Mouse (Mus musculus): Measurements from ENCODE around the gene Nlgn2. TPM values are rescaled to one million over a fixed set of nuclear protein-coding genes. Genes with fewer than 3 reads are reported as not detected.

Nlgn2 gene
- total and polyA plus RNA-seq, 3 experiments: 14.6 to 55.0 (median 21.8) TPM

DNA sequence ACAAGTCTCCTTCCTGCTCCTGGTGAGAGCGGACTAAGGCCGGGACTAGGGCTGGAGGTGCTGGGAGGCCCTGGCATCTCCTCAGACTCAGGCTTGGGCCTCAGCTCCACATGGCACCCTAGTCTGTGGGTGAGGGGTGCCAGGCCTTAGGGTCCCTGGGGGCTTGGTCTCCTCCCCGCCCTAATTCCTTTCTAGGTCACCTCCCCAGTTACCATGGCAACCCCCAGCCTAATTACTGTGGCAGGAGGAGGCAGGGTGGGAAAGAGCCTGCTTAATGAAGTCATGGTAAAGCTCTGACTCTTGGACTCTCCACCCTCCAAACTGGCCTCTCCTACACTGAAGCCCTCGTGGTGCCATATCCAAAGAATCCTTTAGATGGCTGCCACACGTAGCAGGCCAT lies 8.8 kb downstream of the Nlgn2 start:
- DNase-seq: no peak

DNA sequence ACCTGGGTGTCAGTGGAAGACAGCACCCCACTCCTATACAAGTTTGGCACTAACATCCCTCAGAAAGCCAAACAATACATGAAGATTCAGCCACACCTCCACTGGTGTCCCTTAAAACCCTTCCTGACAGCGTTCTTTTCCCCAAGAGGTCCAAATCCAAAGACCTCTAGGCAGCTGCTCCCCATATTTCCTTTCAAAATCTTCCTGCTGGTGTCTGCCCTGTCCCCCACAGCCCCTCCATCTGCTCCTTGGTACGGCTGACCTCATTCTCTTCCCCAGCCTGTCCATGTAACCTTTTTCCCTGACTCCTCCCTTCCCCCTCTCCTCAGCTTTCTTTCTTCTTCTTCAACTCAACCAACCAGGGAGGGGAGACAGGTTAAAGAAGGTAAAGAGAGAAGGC lies 14.1 kb downstream of the Nlgn2 start:
- no peak for DNase-seq

DNA sequence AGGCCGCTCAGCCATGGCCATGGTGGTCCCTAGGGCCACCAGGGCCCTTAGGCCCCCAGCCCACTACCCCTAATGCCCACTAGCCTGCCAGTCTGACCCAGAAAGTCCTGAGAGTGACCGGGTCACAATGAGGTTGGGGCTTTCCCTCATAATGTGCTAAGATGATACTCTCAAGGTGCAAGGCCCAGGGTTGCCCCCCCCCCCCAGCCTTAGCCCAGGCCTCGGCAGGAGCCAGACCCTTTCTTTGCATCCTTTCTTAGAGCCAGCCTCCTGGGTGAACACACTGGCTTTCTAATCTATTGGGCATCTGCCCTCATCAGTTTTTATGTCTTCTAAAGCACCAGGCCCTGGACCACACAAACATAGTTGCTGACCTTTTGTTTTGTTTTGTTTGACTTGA lies 15.5 kb downstream of the Nlgn2 start, which contains the start of gene Spem1:
Gene Spem1, minus strand, starts transcription at position 101 of the 400 bp plus-strand sequence.
- no peak for DNase-seq

DNA sequence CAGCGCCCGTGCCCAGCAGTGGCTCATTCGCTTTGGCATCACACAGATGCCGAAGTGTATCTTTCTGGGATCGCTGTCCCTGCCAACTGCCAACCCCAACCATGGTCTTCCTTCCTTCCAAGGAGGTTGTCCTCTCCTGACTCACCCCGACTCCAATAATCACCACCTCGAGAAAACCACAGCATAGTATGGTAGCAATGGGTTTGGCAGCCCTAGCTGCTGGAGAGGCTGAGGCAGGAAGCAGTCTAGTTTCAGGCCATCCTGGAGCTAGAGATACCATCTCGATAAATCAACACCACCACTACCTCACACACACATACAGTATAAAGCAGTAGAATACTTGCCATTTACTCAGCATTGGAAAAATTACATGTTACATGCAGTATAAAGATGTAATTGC lies 18.7 kb downstream of the Nlgn2 start:
- DNase-seq: no peak

DNA sequence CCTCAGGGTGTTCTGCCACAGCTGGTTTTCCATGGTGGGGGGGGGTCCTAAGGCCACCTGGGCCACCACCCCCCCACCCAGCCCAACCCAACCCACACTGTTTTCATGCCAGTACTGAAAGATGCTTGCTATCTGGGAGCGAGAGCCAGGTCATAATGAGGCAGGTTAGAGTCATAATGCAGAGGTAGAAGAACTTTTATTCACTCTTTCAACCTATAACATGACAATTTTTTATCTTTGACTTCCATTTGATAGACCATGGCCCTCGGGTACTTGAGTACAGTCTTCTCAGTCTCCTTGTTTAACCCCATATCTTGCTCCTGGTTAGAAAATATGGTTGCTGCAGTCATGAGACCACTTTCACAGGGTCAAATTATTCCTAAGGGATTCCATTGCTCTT lies 19.2 kb downstream of the Nlgn2 start, which contains the start of gene Spem2:
Gene Spem2, minus strand, starts transcription at position 101 of the 400 bp plus-strand sequence.
- no peak for DNase-seq

DNA sequence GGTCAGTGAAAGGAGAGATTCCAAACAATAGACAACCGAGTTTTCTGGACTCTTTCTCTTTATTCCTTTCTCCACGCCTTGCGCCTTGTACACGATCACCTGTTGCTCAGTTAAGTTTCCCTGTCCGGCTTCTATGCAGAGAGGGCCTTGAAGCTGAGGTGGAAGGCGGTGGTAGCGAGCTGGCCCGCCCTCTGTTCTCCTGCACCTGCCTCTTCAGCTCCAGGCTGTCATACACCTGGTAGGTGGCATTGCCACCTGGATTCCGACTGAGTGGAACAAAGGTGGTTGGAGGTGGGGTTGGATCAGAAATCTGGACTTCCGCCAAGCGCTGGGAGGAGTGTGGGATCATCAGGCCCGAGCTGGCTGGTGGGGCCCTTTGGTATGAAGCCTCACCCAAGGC lies 21.1 kb downstream of the Nlgn2 start:
- no peak for DNase-seq

DNA sequence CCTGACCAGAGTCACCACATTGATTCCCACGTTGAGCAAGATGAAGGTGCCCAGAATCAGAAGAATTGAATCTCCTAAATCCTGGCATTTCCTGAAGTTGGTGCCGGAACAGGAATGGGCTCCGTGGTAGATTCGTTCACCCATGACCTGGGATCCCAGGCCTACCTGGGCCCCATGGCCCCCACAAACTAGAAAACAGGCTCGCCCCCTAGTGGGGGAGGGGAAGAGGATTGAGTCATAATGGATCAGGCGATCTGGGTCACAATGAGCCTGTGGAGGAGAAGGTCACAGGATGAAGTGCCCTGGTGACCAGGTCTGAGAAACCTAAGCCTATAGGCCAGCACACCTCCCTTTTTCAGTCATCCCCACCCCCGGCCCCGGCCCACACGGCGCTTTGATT lies 22.4 kb downstream of the Nlgn2 start, which contains the start of gene Gm39566:
Gene Gm39566, minus strand, starts transcription at position 144 of the 400 bp plus-strand sequence.
- no peak for DNase-seq

DNA sequence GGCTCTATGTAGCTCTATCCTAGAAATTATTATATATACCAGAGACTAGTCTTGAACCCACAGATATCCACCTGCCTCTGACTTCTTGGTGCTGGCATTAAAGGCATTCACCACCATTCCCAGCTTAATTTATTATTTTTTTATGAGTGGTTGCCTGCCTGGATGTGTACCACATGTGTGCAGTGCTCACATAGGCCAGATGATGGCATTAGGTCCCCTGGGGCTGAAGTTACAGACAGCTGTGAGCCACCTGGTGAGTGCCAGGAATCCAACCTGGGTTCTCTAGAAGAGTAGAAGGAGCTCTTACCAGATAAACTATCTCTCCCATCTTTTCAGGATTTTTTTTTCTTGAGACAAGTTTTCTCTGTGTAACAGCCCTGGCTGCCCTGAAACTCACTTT lies 27.3 kb downstream of the Nlgn2 start:
- DNase-seq: no peak

DNA sequence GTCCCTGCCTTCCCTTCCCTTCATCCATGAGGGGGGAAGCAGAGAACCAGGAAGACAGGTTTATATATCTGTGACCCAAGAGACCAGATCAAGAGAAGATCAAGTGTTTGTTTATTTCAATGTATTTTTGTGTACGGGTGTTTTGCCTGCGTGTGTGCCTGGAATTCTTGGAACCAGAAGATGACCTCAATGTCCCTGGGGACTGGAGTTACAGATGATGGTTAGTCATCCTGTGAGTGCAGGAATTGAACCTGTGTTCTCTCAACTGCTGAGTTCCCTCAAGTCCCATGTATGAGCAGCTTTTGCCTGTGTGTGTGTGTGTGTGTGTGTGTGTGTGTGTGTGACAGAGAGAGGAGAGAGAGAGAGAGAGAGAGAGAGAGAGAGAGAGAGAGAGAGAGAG lies 29.9 kb downstream of the Nlgn2 start:
- DNase-seq: no peak

DNA sequence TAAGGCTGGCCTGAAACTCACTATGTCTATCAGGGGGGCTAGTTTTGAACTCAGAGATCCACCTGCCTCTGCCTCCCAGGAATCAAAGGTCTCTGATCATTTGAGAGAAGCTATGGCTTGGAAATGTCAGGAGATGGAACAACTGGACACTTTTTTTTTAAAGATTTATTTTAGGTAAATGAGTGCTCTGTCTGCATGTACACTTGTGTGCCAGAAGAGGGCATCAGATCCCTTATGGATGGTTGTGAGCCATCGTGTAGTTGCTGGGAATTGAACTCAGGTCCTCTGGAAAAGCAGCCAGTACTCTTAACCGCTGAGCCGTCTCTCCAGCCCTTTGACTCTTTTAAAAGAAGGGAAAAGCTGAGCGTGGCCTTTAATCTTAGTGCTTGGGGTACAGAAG lies 31.2 kb downstream of the Nlgn2 start:
- no peak for DNase-seq

DNA sequence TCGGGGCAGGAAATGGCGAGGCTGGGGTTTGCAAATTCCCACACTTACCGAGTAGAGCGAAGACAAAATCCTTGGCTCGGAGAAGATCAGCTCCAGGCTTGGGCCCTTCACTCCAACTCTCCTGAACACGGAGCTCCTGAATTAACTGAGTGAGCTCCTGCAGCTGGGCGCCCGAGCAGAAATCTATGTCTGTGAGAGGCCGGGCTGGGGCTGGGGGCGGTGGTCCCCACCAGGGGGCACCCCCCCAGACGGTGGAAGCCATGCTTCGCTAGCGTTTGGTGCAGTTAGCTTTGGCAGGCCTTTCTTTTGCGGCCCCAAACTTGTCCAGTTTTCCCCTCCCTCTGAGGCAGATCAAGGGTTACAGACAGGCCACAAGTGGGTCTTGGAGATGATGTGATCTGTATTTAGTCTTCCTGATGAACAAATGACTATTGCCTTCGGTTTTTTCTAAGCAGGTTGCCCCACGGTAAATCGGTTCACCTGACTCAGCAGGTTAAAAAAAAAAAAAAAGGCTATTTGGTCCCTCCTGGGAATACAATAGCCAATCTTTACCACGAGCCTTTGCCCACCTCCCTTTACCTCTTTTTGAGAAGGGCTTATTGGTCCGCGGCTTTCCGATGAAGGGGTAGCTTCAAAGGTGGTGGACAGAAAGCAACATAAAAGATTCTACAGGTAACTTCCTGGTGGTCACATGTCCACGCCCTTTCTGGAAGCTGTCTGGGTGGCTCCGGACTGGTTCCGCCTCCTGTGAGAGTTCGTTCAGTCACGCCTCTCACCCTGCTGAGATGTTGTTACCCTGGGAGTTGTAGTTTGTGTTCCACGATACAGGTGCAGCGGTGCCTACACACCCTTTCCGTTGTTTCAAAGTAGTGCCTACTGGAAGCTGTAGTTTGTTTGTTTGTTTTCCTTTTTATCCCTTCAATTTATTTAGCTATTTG lies 32.3 kb downstream of the Nlgn2 start, which contains the start of gene Tmem102:
Gene Tmem102, minus strand, starts transcription at position 653 of the 938 bp plus-strand sequence.
- no peak for DNase-seq

DNA sequence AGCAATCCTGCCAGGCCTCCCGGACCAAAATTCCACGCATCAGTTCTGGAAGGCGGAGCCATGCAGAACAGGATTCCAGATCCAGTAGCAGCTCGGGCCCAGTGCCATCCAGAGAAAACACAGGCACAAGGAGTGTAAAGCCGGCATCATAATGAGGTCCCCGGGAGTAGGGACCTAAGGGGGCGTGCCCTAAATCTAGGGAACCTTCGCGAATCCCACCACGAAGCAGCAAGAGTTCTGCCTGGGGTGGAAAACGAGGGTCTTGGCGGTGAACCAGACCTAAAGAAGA lies 33.0 kb downstream of the Nlgn2 start:
- DNase-seq: no peak

DNA sequence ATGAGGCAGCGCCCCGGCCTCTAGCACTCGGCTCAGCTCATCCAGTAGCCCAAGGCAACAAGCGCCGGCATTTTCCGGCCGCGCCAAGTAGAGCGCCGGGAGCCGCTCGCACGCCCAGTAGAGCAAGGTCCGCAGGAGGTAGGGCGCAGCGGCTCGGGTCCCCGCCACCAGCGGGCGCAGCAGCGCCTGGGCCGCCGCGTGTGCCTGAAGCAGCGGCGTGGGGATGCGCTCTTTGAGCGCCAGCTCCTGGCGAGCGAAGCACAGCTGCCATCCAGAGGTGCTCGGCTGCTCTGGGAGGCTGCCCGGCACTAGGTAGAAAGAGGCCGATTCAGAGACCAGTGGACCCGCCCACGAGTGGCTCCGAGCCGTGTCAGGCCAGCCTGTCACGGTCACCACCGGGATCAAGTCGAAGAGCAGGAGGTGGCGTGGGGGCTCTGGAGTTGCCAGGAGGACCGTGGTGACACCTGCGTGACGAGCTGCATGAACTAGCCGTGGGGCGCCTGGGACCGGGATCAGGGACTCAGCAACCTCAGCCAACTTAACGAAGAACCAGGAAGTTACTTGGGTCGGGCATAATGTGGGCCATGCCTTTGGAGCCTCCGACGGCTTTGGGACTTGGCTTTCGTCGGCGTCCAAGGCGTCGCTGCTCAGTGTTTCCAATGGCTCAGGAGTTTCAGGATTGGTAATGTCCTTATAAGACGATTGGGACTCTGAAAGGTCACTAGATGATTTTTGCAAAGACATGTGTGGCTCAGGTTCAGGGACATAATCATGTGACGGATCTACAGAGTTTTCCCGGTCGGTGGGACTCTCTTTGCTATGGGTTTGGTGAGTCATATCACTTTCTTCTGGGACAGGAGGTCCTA lies 33.6 kb downstream of the Nlgn2 start:
- DNase-seq: peak; percentile 92

DNA sequence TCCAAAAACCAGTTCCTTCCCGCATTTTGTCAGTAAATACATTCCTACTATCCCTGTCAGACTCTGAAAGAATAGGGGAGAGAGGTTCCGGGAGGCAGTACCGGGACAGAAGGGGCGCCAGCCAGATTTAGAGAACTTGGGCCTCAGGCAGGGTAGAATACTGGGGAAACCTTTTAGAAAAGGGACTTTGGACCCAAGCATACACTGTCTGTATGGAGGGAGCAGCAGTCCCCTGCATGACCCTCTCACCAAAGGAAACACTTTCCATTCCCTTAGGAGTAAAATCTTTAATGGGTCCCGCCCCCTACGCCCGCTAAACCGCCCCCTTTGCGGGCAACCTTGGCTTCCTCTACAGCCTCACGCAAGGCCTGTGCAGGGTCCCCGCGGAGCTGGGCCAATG lies 34.3 kb downstream of the Nlgn2 start:
- DNase-seq: no peak

DNA sequence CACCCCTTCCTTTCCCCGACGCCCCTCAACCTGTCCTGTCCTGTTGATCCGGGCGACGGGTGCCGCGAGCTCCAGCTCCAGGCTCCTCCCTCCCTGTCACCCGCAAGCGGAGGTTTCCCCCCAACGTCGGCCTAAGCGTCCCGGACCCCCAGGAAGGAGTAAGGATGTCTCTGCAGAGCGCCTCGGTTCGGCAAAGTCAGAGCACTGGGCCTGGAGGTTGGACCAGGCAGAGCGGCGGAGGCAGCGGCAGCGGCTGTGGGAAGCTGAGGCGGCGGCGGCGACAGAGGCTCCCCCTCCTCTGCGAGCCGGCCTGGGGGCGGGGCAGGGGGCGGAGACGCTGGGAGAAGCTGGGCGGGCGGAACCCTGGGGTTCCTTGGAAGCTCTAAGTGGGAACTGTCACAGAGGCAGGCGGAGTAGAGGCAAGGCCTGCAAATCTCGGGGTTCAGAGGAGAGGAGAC lies 34.9 kb downstream of the Nlgn2 start:
- DNase-seq: peak; percentile 95

DNA sequence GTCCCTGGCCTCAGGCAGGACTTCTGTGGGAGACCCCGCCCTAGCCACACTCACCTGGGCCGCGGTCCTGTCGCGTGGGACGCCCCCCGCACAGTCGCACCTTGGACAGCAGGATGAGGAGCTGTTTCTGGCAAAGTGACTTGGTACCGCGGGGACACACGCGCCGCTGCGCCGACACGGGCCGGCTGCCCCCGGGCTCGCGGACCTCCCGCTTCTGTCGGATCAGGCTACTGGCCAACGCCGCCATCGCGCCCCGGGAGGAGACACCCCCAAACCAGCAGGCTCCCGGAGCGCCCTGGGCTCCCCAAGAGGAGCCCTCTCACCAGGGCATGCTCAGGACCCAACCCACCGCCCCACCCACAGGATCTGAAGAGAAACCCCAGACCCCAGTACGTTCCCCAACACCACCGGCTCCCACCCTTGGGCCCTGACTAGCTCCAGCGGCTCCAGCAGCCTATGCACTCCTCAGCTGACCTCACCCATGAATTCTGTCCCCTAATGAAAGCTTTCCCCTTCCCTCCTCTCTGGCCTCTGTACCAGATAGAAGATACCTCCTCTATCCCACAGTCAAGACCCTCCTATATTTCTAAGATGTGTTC lies 36.1 kb downstream of the Nlgn2 start, which contains the start of gene Fgf11:
Gene Fgf11, minus strand, starts transcription at position 479 of the 599 bp plus-strand sequence.
- DNase-seq: no peak

DNA sequence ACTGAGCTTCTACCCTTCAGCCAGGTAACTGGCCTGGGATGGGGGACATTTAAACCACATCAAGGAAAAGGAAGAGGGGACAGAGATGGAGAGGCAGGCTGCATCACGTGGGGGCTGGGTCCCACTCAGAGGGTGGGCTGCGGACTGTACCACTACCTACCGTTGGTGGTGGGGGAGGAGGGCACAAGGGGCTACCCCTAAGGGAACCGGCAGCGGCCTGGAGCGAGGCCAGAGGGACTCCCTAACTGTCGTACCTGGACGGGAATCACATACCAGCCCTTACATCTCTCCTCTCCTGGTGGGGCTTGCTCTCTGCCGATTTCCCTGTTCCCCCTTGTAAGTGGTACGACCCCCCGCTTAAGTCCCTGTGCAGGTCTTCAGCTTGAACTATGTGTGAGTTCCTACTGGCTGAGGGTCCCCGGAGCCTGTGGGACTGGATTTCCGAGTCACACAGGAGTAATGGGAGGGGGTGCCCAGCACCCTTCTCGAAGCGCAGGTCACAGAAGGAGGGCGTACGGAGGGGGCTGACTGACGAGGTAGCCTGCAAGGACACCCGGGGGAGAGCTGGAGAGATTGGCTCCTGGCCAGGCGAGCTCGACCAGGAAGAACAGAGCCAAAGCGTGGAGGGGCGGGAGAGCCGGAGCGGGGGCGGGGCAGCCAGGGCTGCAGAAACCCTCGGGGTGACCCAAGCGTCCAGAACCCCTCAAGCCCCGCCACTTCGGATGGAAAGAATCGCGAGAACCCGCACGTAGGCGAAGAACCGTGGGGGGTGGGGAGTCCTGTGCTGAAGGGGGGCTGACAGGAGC lies 37.0 kb downstream of the Nlgn2 start:
- DNase-seq: peak; percentile 55

DNA sequence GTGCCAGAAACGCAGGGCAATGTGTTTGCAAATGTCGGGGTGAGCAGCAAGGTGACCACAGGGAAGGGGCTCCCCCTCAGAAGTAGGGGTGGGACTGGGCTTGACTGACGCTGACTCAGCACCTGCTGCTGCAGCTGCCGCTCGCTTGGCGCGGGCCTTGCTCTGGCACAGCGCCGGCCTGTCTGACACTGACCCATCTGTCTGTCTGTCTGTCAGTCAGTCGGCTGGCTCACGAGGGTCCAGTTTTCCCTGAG lies 37.5 kb downstream of the Nlgn2 start:
- no peak for DNase-seq

DNA sequence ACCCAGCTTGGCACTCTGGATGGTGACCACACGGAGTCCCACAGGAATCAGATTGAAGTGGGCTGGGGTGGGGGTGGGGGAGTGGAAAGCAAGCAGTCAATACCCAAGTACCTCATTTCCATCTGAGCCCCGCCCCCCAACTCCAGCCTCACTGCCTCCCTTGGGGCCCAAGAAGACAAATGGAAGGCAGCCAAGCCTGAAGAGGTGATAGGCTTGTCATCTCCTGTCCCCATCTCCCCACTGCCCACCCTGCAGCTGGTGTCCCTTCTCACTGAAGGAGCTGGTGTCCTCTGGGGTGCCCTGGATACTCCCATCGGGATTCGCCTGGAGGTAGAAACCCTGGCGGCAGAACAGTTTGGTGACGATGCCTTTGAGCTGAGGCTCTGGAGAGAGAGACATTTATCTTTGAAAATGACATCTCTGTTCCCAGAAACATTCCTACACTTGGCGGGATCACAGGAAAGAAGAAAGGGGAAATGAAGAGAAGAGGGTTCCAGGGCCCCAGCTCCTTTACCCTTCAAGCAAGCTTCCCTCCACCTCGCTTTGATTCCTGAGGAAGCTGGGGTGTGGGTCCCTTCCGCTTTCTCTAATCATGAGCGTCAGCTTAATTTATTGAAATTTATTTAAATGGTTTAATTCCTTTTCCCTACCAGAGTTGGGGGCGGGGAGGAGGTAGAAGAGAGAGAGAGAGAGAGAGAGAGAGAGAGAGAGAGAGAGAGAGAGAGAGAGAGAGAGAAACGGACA lies 38.0 kb downstream of the Nlgn2 start:
- DNase-seq: no peak

DNA sequence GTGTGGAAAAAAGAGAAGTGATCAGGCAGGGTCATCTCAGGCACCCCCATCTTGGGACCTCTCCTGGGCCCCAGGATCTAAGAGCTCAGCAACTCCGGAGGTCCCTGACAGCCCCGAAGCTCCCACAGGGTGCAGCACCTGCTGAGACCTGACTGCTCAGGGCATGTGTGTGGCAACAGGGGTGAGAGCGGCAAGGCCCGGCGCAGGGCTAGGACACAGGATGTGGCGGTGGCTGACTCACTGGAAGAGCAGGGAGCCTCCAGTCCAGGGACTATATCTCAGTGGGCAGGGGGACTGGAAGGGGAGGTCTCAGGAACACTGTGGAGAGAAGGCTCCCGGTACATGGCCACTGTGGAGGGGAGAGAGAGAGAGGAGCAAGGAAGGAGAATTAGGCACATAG lies 39.7 kb downstream of the Nlgn2 start:
- no peak for DNase-seq

DNA sequence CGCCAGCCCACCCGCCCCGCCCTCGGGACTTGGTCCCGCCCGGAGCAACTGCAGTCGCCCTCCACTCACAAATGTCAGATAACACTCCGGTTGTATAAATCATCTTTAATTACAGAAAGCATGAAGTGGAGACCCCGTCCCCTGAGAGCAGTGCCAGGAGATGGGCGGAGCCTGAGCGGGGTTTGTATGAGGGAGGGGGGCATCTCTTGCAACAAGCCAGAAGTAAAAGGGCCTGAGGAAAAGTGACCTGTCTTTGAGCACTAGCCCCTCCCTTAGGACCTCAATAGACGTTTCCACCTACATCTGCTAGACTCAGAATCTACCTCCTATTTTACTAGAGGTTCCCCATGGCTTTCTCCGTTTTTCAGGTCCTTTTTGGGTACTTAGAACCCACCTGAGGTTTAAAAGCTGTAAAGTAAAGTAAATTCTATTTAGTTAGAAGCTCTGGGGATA lies 41.6 kb downstream of the Nlgn2 start:
- no peak for DNase-seq

Data from adrenal gland, adult 2 months (tissue).